Mouse (Mus musculus): ENCODE measurements around the gene Gm14393.
"Not testable (repeated sequence)": the region's sequence is repeated elsewhere in the genome, so short reads cannot be mapped to it uniquely, and the experiment has no call there.

Gene Gm14393

DNA sequence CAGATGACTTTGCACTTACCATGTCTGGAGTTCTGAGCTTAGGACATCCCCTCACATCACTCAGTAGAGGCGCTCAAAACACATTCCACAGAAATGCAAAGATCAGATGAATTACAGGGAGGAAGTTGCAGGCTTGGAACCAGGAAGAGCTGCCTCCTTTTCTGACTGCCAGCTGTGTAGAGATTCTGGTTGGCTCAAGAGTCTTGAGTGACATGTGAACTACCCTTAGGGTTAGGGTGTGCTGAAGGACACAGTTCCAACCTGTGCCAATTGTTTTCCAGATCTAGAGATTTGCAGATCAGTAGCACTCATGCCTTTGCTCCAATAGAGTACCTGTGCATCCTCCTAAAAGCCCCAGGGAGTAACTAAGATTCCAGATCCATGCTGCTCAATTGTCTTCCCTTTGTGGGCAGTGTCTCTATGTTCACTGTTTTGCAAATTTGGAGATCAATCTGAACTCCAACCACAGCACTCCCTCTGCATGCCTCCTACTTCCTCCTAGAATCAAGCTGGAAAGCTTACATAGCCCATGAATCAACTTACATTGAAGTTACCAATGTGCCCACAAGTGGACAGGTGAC, at the start of gene Gm14393:
Gene Gm14393 (minus strand): TSS at position 101 of the 581 bp plus-strand sequence.
- not testable (repeated sequence) for DNase-seq

DNA sequence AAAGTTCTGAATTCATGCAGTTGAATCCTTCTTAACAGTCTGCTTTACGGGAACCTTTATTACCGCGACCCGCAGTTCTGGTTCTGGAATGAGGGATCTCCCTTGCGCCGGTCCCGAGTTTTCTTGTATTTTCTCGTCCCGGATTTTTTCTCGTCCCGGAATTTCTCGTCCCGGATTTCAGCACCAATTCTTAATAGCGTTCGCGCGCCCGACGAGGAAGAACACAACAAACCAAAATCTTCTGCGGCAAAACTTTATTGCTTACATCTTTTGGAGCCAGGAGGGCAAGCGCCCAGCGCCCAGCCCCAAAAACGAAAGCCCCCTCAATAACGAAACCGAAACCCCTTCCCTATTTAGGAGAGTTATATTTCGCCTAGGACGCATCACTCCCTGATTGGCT, 23.3 kb downstream of the Gm14393 start:
- DNase-seq, result not testable (repeated sequence)

Measured in cerebellum, postnatal 25 days (tissue).